Mouse (Mus musculus) kidney, postnatal 10 days (tissue): Measurements from ENCODE around the gene Trpm6.

Source experiments
- DNase-seq: peaks from one replicate; pipeline ENCODE4 v3.0.0; 2021; ENCODE audit warnings: mixed read lengths

Gene Trpm6

GRCm38 (mm10) chr19:18772888-18773488, 23.2 kb downstream of the Trpm6 start:
- no peak for DNase-seq

- DNase-seq, result no peak
These were observed 24.3 kb downstream of the Trpm6 start for GRCm38 (mm10) chr19:18774085-18774484.

- DNase-seq, result no peak
These were observed 49.9 kb downstream of the Trpm6 start for GRCm38 (mm10) chr19:18799646-18800045.

- DNase-seq, result no peak
These were observed 61.5 kb downstream of the Trpm6 start for GRCm38 (mm10) chr19:18811264-18811663.

GRCm38 (mm10) chr19:18815170-18815569, 65.4 kb downstream of the Trpm6 start:
- peak; percentile 39 for DNase-seq

GRCm38 (mm10) chr19:18817425-18817824, 67.6 kb downstream of the Trpm6 start:
- no peak for DNase-seq

- no peak for DNase-seq
These were observed 78.8 kb downstream of the Trpm6 start for GRCm38 (mm10) chr19:18828601-18829000.

- DNase-seq, result no peak
These were observed 81.4 kb downstream of the Trpm6 start for GRCm38 (mm10) chr19:18831196-18831595.

- DNase-seq, result peak; percentile 78
These were observed 85.2 kb downstream of the Trpm6 start for GRCm38 (mm10) chr19:18834971-18835370.

GRCm38 (mm10) chr19:18841789-18842562, 92.2 kb downstream of the Trpm6 start:
- no peak for DNase-seq

- DNase-seq, result no peak
These were observed 92.8 kb downstream of the Trpm6 start for GRCm38 (mm10) chr19:18842626-18843025.

- DNase-seq, result no peak
These were observed 96.6 kb downstream of the Trpm6 start for GRCm38 (mm10) chr19:18846336-18846735.

- no peak for DNase-seq
These were observed 118.5 kb downstream of the Trpm6 start for GRCm38 (mm10) chr19:18868311-18868710.

GRCm38 (mm10) chr19:18872792-18873569, 123.2 kb downstream of the Trpm6 start:
- DNase-seq, result peak; percentile 25

- no peak for DNase-seq
These were observed 124.2 kb downstream of the Trpm6 start for GRCm38 (mm10) chr19:18873709-18874644.

- no peak for DNase-seq
These were observed 129.5 kb downstream of the Trpm6 start for GRCm38 (mm10) chr19:18879264-18879663.

GRCm38 (mm10) chr19:18881162-18881561, 131.4 kb downstream of the Trpm6 start:
- DNase-seq, result no peak

GRCm38 (mm10) chr19:18887646-18888407, 138.0 kb downstream of the Trpm6 start:
- no peak for DNase-seq

- DNase-seq, result no peak
These were observed 138.8 kb downstream of the Trpm6 start for GRCm38 (mm10) chr19:18888491-18889116.

GRCm38 (mm10) chr19:18889117-18889627, 139.4 kb downstream of the Trpm6 start:
- DNase-seq, result no peak

- DNase-seq, result no peak
These were observed 139.8 kb downstream of the Trpm6 start for GRCm38 (mm10) chr19:18889632-18890031.
